Mouse (Mus musculus) heart, embryonic 15.5 days (tissue): ENCODE measurements around the gene Oaz1. TPM values are rescaled to one million over a fixed set of nuclear protein-coding genes. Genes with fewer than 3 reads are reported as not detected.

Source experiments
- ATAC-seq: fragments of 200-750 bp; cut with Nextera tagmentation; replicated peaks from 2 replicates; pipeline ENCODE4 v1.8.0; 2017; ENCODE audit warnings: low read depth, moderate TSS enrichment; ENCODE audit not compliant: insufficient number of reproducible peaks, insufficient read depth, low FRiP score
- H3K27ac ChIP-seq: fragments of 300-500 bp; sonication (generic); 2 replicates; pipeline ENCODE4 v1.5.1; 2015; ENCODE audit warnings: mild to moderate bottlenecking, inconsistent platforms
- H3K27me3 ChIP-seq: fragments of 300-500 bp; sonication (generic); 2 replicates; pipeline ENCODE4 v1.6.1; 2015; ENCODE audit warnings: inconsistent platforms
- H3K36me3 ChIP-seq: fragments of 300-500 bp; sonication (generic); 2 replicates; pipeline ENCODE4 v1.6.1; 2015; ENCODE audit warnings: mild to moderate bottlenecking, inconsistent platforms
- H3K4me1 ChIP-seq: fragments of 300-500 bp; sonication (generic); replicated peaks from 2 replicates; pipeline ENCODE4 v1.6.1; 2015; ENCODE audit warnings: inconsistent platforms
- H3K4me2 ChIP-seq: fragments of 300-500 bp; sonication (generic); 2 replicates; pipeline ENCODE4 v1.6.1; 2015; ENCODE audit warnings: inconsistent platforms, mild to moderate bottlenecking, moderate library complexity
- H3K4me3 ChIP-seq: fragments of 300-500 bp; sonication (generic); 2 replicates; pipeline ENCODE4 v1.5.1; 2015; ENCODE audit warnings: mild to moderate bottlenecking, inconsistent platforms
- H3K9ac ChIP-seq: fragments of 300-500 bp; sonication (generic); 2 replicates; pipeline ENCODE4 v1.6.1; 2015; ENCODE audit warnings: mild to moderate bottlenecking, inconsistent platforms
- H3K9me3 ChIP-seq: fragments of 300-500 bp; sonication (generic); replicated peaks from 2 replicates; pipeline ENCODE4 v1.6.1; 2016; ENCODE audit warnings: inconsistent platforms
- WGBS: fragments of 180-500 bp; shearing (Covaris S2); methylation state at CpG from one replicate; pipeline ENCODE4 v1.1.7; 2015; ENCODE audit warnings: mixed read lengths; 5-methylcytosine and 5-hydroxymethylcytosine counted together
- polyA plus RNA-seq: library from polyadenylated mRNA; unstranded; fragments of >200 nt; fragmentation: Nextera tagmentation; extraction: Ambion mirVana; gene quantifications from 2 replicates; pipeline ENCODE4 v1.2.1, GENCODE M21; 2015

Gene Oaz1
- polyA plus RNA-seq, 1 experiment from 2014 or later = 1,772 TPM

DNA sequence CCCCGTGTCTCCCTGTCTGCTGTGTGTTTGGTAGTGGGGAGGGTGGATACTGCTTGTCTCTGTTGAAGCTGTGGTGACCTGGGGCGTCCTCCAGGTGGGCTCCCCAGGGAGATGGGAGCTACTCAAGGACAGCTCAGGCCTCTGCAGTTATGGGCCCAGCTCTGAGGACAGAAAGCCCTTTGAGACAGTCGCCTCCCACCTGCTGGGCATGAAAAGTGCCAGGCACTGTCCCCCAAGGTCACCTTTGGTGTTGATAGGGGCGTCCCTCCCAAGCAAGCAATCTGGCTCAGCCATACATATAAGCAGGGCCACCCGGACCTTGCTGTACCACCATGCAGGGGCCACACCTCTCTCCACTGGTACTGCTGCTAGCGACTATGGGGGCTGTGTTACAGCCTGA, 21.5 kb upstream of the Oaz1 start, which contains the start of gene Amh:
Gene Amh, plus strand, starts transcription at position 328 of the 400 bp plus-strand sequence.
- ATAC-seq = no peak
- H3K4me1 ChIP-seq = peaks cover 62% of the 10 kb centered on the region
- 51% methylated on average over 6 of the region's 6 CpGs for WGBS

DNA sequence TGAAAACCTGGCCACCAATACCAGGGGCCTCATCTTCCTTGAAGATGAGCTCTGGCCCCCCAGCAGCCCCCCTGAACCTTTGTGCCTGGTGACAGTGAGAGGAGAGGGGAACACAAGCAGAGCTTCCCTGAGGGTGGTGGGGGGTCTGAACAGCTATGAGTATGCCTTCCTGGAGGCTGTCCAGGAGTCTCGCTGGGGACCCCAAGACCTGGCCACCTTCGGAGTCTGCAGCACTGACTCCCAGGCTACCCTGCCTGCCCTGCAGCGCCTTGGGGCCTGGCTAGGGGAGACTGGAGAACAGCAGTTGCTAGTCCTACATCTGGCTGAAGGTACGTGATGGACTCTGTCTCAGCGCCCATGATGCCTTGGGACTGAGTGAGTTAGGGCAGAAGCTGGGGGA, 21.1 kb upstream of the Oaz1 start:
- H3K4me3 ChIP-seq = no peak overlapping the region

More for the DNA sequence above, 21.5 kb upstream of the Oaz1 start, which contains the start of gene Amh:
- Histone ChIP-seq H3K9ac (peak within 1 kb of the TSS; percentile 11; the same call in 1 of the 2 replicates), H3K36me3 (peaks cover 36% of the 10 kb centered on the region), H3K27ac (peak within 1 kb of the TSS; percentile 22; the same call in 1 of the 2 replicates), H3K4me2 (no peak within 1 kb of the TSS), H3K9me3 (no peaks in the 10 kb centered on the region), H3K27me3 (peaks cover 5% of the 10 kb centered on the region; the same call in 1 of the 2 replicates), H3K4me3 (no peak within 1 kb of the TSS)

GRCm38 (mm10) chr10:80805925-80806324, 20.5 kb upstream of the Oaz1 start:
- no peak overlapping the region for H3K27ac ChIP-seq
- no peak overlapping the region for H3K9ac ChIP-seq

More for the DNA sequence above, 21.1 kb upstream of the Oaz1 start:
- peaks cover 36% of the 10 kb centered on the region for H3K36me3 ChIP-seq
- H3K4me2 ChIP-seq = no peak overlapping the region
- peaks cover 62% of the 10 kb centered on the region for H3K4me1 ChIP-seq
- H3K27ac ChIP-seq = 0 out of 2 replicates have a peak overlapping the region, but pooled peaks have one; percentile 22
- H3K9me3 ChIP-seq = no peaks in the 10 kb centered on the region
- H3K9ac ChIP-seq = peak overlapping the region; percentile 11; the same call in 1 of the 2 replicates
- no peak for ATAC-seq
- 79% methylated on average over 5 of the region's 5 CpGs for WGBS
- H3K27me3 ChIP-seq = peaks cover 5% of the 10 kb centered on the region; the same call in 1 of the 2 replicates

GRCm38 (mm10) chr10:80806341-80807056, 20.0 kb upstream of the Oaz1 start:
- Histone ChIP-seq H3K9me3 (no peaks in the 10 kb centered on the region), H3K9ac (peak overlapping the region; percentile 60), H3K27ac (peak overlapping the region; percentile 86), H3K4me2 (peak overlapping the region; percentile 93), H3K4me1 (peaks cover 55% of the 10 kb centered on the region), H3K36me3 (peaks cover 31% of the 10 kb centered on the region), H3K27me3 (peaks cover 5% of the 10 kb centered on the region; the same call in 1 of the 2 replicates), H3K4me3 (peak overlapping the region; percentile 54)
- no peak for ATAC-seq
- 48% methylated on average over 34 of the region's 34 CpGs for WGBS

More at GRCm38 (mm10) chr10:80805925-80806324, 20.5 kb upstream of the Oaz1 start:
- Histone ChIP-seq H3K9me3 (no peaks in the 10 kb centered on the region), H3K27me3 (peaks cover 5% of the 10 kb centered on the region; the same call in 1 of the 2 replicates), H3K4me2 (no peak overlapping the region), H3K36me3 (peaks cover 36% of the 10 kb centered on the region), H3K4me3 (no peak overlapping the region), H3K4me1 (peaks cover 58% of the 10 kb centered on the region)
- 20% methylated on average over 3 of the region's 3 CpGs for WGBS
- ATAC-seq = 0 out of 2 replicates have a peak, but pooled peaks have one; percentile 9

DNA sequence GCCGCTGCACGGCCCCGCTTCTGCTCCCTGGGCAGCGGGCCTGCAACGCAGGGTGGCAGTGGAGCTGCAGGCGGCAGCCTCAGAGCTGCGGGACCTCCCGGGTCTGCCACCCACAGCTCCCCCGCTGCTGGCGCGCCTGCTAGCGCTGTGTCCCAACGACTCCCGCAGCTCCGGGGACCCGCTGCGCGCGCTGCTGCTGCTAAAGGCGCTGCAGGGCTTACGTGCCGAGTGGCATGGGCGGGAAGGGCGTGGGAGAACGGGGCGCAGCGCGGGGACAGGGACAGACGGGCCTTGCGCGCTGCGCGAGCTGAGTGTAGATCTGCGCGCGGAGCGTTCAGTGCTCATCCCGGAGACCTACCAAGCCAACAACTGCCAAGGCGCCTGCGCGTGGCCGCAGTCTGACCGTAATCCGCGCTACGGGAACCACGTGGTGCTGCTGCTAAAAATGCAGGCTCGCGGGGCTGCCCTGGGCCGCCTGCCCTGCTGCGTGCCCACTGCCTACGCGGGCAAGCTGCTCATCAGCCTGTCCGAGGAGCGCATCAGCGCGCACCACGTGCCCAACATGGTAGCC, 19.3 kb upstream of the Oaz1 start:
- H3K9me3 ChIP-seq = no peaks in the 10 kb centered on the region
- H3K4me1 ChIP-seq = peaks cover 56% of the 10 kb centered on the region
- peaks cover 25% of the 10 kb centered on the region for H3K36me3 ChIP-seq
- peak overlapping the region; percentile 86 for H3K27ac ChIP-seq
- H3K9ac ChIP-seq = peak overlapping the region; percentile 60
- peaks cover 5% of the 10 kb centered on the region; the same call in 1 of the 2 replicates for H3K27me3 ChIP-seq
- peak overlapping the region; percentile 93 for H3K4me2 ChIP-seq
- peak; percentile 76 for ATAC-seq
- WGBS = 1% methylated on average over 58 of the region's 58 CpGs
- peak overlapping the region; percentile 54 for H3K4me3 ChIP-seq

GRCm38 (mm10) chr10:80808099-80808984, 18.1 kb upstream of the Oaz1 start:
- Histone ChIP-seq H3K4me3 (peak overlapping the region; percentile 32), H3K36me3 (peaks cover 13% of the 10 kb centered on the region), H3K4me2 (peak overlapping the region; percentile 93), H3K27ac (peak overlapping the region; percentile 86; the same call in 1 of the 2 replicates), H3K27me3 (peaks cover 5% of the 10 kb centered on the region; the same call in 1 of the 2 replicates), H3K4me1 (peaks cover 63% of the 10 kb centered on the region), H3K9me3 (no peaks in the 10 kb centered on the region), H3K9ac (peak overlapping the region; percentile 53)
- 20% methylated on average over 40 of the region's 40 CpGs for WGBS
- ATAC-seq = no peak

DNA sequence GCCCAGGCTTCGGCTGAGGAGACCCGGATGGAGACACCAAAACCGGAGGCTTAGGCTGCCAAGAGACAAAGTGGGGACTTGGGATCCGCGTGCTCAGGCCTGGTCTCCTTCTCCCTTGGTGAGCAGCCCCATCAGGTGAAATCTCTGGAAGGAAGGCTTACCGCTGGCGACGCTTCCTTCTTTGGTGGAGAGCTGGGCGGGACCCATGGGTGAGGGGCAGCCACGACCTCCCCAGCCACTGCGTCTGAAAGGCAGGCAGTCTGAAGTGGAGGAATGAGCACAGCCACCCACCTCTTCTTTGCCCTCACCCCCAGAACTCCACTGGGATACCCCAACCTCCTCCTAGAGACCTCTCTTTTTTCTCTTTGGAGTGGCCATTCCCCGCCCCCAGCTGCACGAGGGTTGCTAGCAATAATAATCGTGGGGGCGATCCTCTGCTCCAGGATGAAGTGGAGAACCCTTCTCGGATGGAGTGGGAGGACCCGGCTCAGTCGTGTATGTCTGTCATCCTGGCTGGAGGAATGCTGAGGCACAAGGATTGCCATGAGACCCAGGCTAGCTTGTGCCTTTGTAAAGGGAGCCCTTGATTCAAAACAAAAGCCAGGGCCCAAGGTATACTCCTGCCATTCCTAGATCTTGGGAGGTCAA, 17.3 kb upstream of the Oaz1 start:
- H3K36me3 ChIP-seq = peaks cover 5% of the 10 kb centered on the region
- peak overlapping the region; percentile 19; the same call in 1 of the 2 replicates for H3K27ac ChIP-seq
- peak overlapping the region; percentile 32 for H3K4me3 ChIP-seq
- ATAC-seq = no peak
- H3K9ac ChIP-seq = peak overlapping the region; percentile 53
- H3K4me2 ChIP-seq = peak overlapping the region; percentile 93
- WGBS = 9% methylated on average over 18 of the region's 18 CpGs
- no peaks in the 10 kb centered on the region for H3K9me3 ChIP-seq
- peaks cover 5% of the 10 kb centered on the region; the same call in 1 of the 2 replicates for H3K27me3 ChIP-seq
- peaks cover 63% of the 10 kb centered on the region for H3K4me1 ChIP-seq

DNA sequence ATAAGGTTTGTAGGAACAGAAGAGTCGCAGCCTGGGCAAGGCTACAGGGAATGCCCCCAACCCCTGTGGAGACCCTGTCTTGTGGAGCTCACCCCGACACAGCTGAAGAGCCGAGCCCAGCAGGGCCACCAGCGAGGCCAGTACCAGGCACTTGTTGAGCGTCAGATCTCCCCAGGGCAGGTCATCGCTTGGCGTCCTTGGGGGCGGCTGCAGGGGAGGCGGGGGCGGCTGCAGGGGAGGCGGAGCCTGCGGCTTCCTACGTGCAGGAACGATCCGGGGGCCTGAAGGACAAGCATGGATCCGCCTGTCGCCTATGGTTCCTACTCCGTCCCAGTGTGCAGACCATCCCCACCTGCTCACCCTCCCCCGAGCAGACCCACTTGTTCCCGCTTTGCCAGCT, 16.4 kb upstream of the Oaz1 start:
- peak overlapping the region; percentile 8; the same call in 1 of the 2 replicates for H3K27ac ChIP-seq
- H3K4me1 ChIP-seq = peaks cover 54% of the 10 kb centered on the region
- no peaks in the 10 kb centered on the region for H3K9me3 ChIP-seq
- peaks cover 5% of the 10 kb centered on the region; the same call in 1 of the 2 replicates for H3K27me3 ChIP-seq
- 6% methylated on average over 20 of the region's 20 CpGs for WGBS
- ATAC-seq = 0 out of 2 replicates have a peak, but pooled peaks have one; percentile 10
- peak overlapping the region; percentile 58 for H3K4me2 ChIP-seq
- no peaks in the 10 kb centered on the region for H3K36me3 ChIP-seq
- peak overlapping the region; percentile 25; the same call in 1 of the 2 replicates for H3K9ac ChIP-seq
- H3K4me3 ChIP-seq = peak overlapping the region; percentile 30

GRCm38 (mm10) chr10:80812391-80813041, 13.9 kb upstream of the Oaz1 start:
- Histone ChIP-seq H3K4me2 (no peak overlapping the region), H3K9me3 (no peaks in the 10 kb centered on the region), H3K9ac (no peak overlapping the region), H3K4me1 (peaks cover 35% of the 10 kb centered on the region), H3K36me3 (no peaks in the 10 kb centered on the region), H3K4me3 (no peak overlapping the region), H3K27ac (no peak overlapping the region), H3K27me3 (peaks cover 5% of the 10 kb centered on the region; the same call in 1 of the 2 replicates)
- no peak for ATAC-seq
- 29% methylated on average over 5 of the region's 5 CpGs for WGBS

DNA sequence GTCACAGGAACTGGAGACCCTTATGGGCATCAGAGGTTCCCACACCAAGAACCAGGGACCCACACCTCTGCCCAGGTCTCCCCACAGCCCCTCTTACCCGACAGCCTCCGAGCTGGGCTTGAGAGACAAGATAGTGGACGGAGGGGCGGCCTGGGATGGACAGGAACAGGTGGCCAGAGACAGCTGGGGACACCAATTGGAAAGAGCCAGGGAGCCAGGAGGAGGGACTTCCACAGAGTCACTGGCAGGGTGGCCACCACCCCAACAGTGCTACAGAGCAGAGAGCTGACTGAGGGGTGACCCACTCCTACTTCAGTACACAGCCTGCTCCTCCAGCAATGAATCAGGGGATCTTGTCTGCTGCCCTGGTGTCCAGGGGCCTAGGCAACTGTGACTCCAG, 13.1 kb upstream of the Oaz1 start, which contains the start of gene Jsrp1:
Gene Jsrp1, minus strand, starts transcription at position 133 of the 400 bp plus-strand sequence.
- no peak for ATAC-seq

More for the DNA sequence above, 13.1 kb upstream of the Oaz1 start, which contains the start of gene Jsrp1:
- Histone ChIP-seq H3K9me3 (no peaks in the 10 kb centered on the region), H3K27me3 (peaks cover 5% of the 10 kb centered on the region; the same call in 1 of the 2 replicates), H3K4me3 (no peak within 1 kb of the TSS), H3K27ac (no peak within 1 kb of the TSS), H3K4me1 (peaks cover 26% of the 10 kb centered on the region), H3K4me2 (no peak within 1 kb of the TSS), H3K9ac (no peak within 1 kb of the TSS), H3K36me3 (no peaks in the 10 kb centered on the region)
- 66% methylated on average over 4 of the region's 4 CpGs for WGBS
